Mouse (Mus musculus) layer of hippocampus, adult 8-10 months (tissue): Measurements from ENCODE around the gene Ptbp1. TPM values are rescaled to one million over a fixed set of nuclear protein-coding genes. Genes with fewer than 3 reads are reported as not detected.
A peak's percentile ranks its signal among the peaks of the same experiment; 100 is the strongest.

ENCODE experiments used
- DNase-seq, 2 experiments: peaks; one replicate each; pipeline ENCODE4 v3.0.0; 2022; ENCODE audit warnings: low spot score in 2 of 2
- total RNA-seq, 4 experiments: library from RNA; stranded (reverse); gene quantifications; 2 replicates each; pipeline ENCODE4 v1.2.4; 2022

Gene Ptbp1
- total RNA-seq, 4 experiments from 2014 or later, result 67.7 to 76.4 (median 73.7) TPM

- peak; percentile 69 to 73 for DNase-seq
Observed at GRCm38 (mm10) chr10:79858416-79859074, 4.3 kb downstream of the Ptbp1 start.

- no peak for DNase-seq
Observed at GRCm38 (mm10) chr10:79859116-79859515, 4.9 kb downstream of the Ptbp1 start.

GRCm38 (mm10) chr10:79860079-79860911 lies 6.1 kb downstream of the Ptbp1 start:
- DNase-seq, result no peak

- no peak for DNase-seq
Observed at GRCm38 (mm10) chr10:79861230-79862048, 7.2 kb downstream of the Ptbp1 start.

GRCm38 (mm10) chr10:79862049-79862788 lies 8.0 kb downstream of the Ptbp1 start:
- no peak for DNase-seq

- DNase-seq, result no peak
Observed at GRCm38 (mm10) chr10:79862925-79863324, 8.7 kb downstream of the Ptbp1 start.

- no peak for DNase-seq
Observed at GRCm38 (mm10) chr10:79864351-79865188, 10.3 kb downstream of the Ptbp1 start.

GRCm38 (mm10) chr10:79865189-79865601 lies 11.0 kb downstream of the Ptbp1 start:
- no peak for DNase-seq

GRCm38 (mm10) chr10:79865801-79866295 lies 11.6 kb downstream of the Ptbp1 start:
- no peak for DNase-seq

- no peak for DNase-seq
Observed at GRCm38 (mm10) chr10:79866601-79867000, 12.4 kb downstream of the Ptbp1 start.

GRCm38 (mm10) chr10:79871845-79872244 lies 17.6 kb downstream of the Ptbp1 start:
- DNase-seq, result peak in 1 of 2 experiments; percentile 21

GRCm38 (mm10) chr10:79872862-79873261 lies 18.6 kb downstream of the Ptbp1 start:
- no peak for DNase-seq

GRCm38 (mm10) chr10:79873313-79873712 lies 19.1 kb downstream of the Ptbp1 start:
- no peak for DNase-seq

- DNase-seq, result no peak
Observed at GRCm38 (mm10) chr10:79873715-79874289, 19.6 kb downstream of the Ptbp1 start.

GRCm38 (mm10) chr10:79874290-79874862 lies 20.1 kb downstream of the Ptbp1 start, which contains the start of the genes Prtn3 and Plppr3:
Gene Prtn3 (plus strand): TSS chr10:79874476.
Gene Plppr3 (minus strand): TSS chr10:79874634.
- peak in 1 of 2 experiments; percentile 21 for DNase-seq

GRCm38 (mm10) chr10:79877174-79877573 lies 22.9 kb downstream of the Ptbp1 start:
- no peak for DNase-seq

- DNase-seq, result no peak
Observed at GRCm38 (mm10) chr10:79877757-79878156, 23.5 kb downstream of the Ptbp1 start.

GRCm38 (mm10) chr10:79879527-79879926 lies 25.3 kb downstream of the Ptbp1 start:
- DNase-seq, result no peak

- DNase-seq, result no peak
Observed at GRCm38 (mm10) chr10:79880721-79881120, 26.5 kb downstream of the Ptbp1 start.
